Mouse (Mus musculus): ENCODE data around the gene Gm27179. TPM values are rescaled to one million over a fixed set of nuclear protein-coding genes. Genes with fewer than 3 reads are reported as not detected.
"Not testable (repeated sequence)": the region's sequence is repeated elsewhere in the genome, so short reads cannot be mapped to it uniquely, and the experiment has no call there.

Gene Gm27179
- polyA plus RNA-seq, 1 experiment from 2014 or later: not detected

DNA sequence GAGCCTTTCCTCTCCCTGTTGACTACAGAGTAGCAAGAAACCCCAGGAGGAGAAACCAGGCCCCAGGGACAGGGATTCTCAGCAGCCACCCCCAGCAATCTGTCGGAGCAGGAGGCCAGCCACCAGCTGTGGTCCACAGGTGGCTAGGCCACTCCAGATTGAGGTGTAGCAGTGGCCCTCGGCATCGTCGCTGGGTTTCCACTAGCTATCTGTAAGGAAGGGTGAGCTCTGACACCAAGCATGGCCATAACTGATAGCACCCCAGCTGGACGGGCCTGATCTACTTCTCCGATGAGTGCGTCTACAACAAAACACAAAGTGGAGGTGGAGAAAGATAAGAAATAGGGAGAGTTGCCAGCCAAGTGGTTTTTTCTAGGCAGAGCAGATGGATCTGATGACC is 24.2 kb upstream of the Gm27179 start:
- not testable (repeated sequence) for ATAC-seq (replicated peaks; ENCODE audit: low FRiP score)

DNA sequence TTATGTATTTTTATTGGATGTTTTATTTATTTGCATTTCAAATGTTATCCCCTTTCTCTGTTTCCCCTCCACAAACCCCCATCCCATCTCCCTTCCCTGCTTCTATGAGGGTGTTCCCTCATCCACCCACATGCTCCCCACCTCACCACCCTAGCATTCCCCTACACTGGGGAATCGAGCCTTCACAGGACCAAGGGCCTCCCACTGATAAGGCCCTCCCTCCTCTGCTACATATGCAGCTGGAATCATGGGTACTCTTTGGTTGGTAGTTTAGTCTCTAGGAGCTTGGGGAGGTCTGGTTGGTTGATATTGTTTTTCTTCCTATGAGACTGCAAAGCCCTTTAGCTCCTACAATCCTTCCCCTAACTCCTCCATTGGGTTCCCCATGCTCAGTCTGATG is 13.9 kb upstream of the Gm27179 start:
- not testable (repeated sequence) for H3K27me3 ChIP-seq (ENCODE audit: control insufficient read depth, insufficient read depth, low read length); H3K4me2 ChIP-seq (ENCODE audit: low read depth, low read length, severe bottlenecking); H3K4me1 ChIP-seq (replicated peaks; ENCODE audit: control insufficient read depth, insufficient read depth, low read length); H3K27ac ChIP-seq (ENCODE audit: low read depth, low read length); H3K4me3 ChIP-seq (ENCODE audit: low read depth, low read length); DNase-seq (ENCODE audit: low spot score); H3K9ac ChIP-seq (ENCODE audit: low read length); H3K9me3 ChIP-seq (ENCODE audit: control insufficient read depth, low read length); ATAC-seq (replicated peaks; ENCODE audit: low FRiP score); H3K36me3 ChIP-seq (ENCODE audit: control insufficient read depth, insufficient read depth, low read length)
- no CpG with 5 or more reads among the region's 1 CpGs for WGBS

More for the DNA sequence above, 24.2 kb upstream of the Gm27179 start:
- WGBS: no CpG with 5 or more reads among the region's 7 CpGs
- not testable (repeated sequence) for H3K4me2 ChIP-seq (ENCODE audit: low read depth, low read length, severe bottlenecking); H3K9me3 ChIP-seq (ENCODE audit: control insufficient read depth, low read length); H3K27ac ChIP-seq (ENCODE audit: low read depth, low read length); H3K27me3 ChIP-seq (ENCODE audit: control insufficient read depth, insufficient read depth, low read length); H3K9ac ChIP-seq (ENCODE audit: low read length); H3K4me3 ChIP-seq (ENCODE audit: low read depth, low read length); DNase-seq (ENCODE audit: low spot score); H3K4me1 ChIP-seq (replicated peaks; ENCODE audit: control insufficient read depth, insufficient read depth, low read length); H3K36me3 ChIP-seq (ENCODE audit: control insufficient read depth, insufficient read depth, low read length)

DNA sequence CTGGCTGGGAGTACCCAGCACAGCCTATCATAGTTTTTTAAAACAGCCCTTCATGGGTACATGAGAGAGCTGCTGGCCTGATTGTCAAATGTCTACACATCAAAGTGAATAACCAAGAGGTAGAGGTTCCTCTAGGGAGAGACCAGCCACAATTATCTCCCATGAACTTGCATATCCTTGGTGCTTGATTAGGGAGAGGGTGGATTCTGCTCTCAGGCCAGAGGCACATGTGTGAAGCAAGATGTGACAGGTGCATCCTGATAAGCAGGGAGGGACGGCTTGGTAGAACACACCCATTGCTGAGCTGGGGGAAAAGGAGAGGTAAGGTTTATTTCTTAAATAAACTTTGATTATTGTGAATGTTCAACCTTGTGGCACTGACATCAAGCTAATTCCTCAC is 10.7 kb upstream of the Gm27179 start:
- H3K9me3 ChIP-seq (ENCODE audit: control insufficient read depth, low read length); H3K36me3 ChIP-seq (ENCODE audit: control insufficient read depth, insufficient read depth, low read length); DNase-seq (ENCODE audit: low spot score); H3K4me1 ChIP-seq (replicated peaks; ENCODE audit: control insufficient read depth, insufficient read depth, low read length); H3K4me3 ChIP-seq (ENCODE audit: low read depth, low read length); ATAC-seq (replicated peaks; ENCODE audit: low FRiP score); H3K4me2 ChIP-seq (ENCODE audit: low read depth, low read length, severe bottlenecking); H3K27ac ChIP-seq (ENCODE audit: low read depth, low read length); H3K27me3 ChIP-seq (ENCODE audit: control insufficient read depth, insufficient read depth, low read length); H3K9ac ChIP-seq (ENCODE audit: low read length): not testable (repeated sequence)
- WGBS: no CpG with 5 or more reads among the region's 1 CpGs

DNA sequence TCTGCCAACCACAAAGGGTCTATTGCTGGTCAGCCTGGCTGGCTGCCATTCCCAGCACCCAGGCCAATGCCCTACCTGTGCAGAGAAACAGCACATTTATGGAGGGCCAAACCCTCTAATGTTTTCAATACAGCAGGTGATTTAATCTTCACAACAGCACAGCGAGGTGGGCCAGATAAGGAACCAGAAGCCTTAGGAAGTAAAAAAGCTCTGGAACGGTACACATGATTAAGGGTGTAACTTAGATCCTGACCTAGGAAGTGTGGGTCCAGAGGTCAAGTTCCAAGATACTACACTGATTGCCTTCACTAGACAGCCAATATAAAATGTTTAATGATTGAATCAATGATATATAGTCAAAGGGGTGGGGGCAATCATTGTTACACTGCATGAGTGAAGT is 8.5 kb upstream of the Gm27179 start:
- WGBS: no CpG with 5 or more reads among the region's 2 CpGs
- not testable (repeated sequence) for H3K9me3 ChIP-seq (ENCODE audit: control insufficient read depth, low read length); ATAC-seq (replicated peaks; ENCODE audit: low FRiP score); H3K4me1 ChIP-seq (replicated peaks; ENCODE audit: control insufficient read depth, insufficient read depth, low read length); DNase-seq (ENCODE audit: low spot score); H3K27ac ChIP-seq (ENCODE audit: low read depth, low read length); H3K36me3 ChIP-seq (ENCODE audit: control insufficient read depth, insufficient read depth, low read length); H3K27me3 ChIP-seq (ENCODE audit: control insufficient read depth, insufficient read depth, low read length); H3K9ac ChIP-seq (ENCODE audit: low read length); H3K4me3 ChIP-seq (ENCODE audit: low read depth, low read length); H3K4me2 ChIP-seq (ENCODE audit: low read depth, low read length, severe bottlenecking)

- WGBS: no CpG with 5 or more reads among the region's 1 CpGs
- not testable (repeated sequence) for H3K9me3 ChIP-seq (ENCODE audit: control insufficient read depth, low read length); H3K4me3 ChIP-seq (ENCODE audit: low read depth, low read length); ATAC-seq (replicated peaks; ENCODE audit: low FRiP score); H3K4me1 ChIP-seq (replicated peaks; ENCODE audit: control insufficient read depth, insufficient read depth, low read length); H3K27ac ChIP-seq (ENCODE audit: low read depth, low read length); DNase-seq (ENCODE audit: low spot score); H3K27me3 ChIP-seq (ENCODE audit: control insufficient read depth, insufficient read depth, low read length); H3K4me2 ChIP-seq (ENCODE audit: low read depth, low read length, severe bottlenecking); H3K9ac ChIP-seq (ENCODE audit: low read length); H3K36me3 ChIP-seq (ENCODE audit: control insufficient read depth, insufficient read depth, low read length)
Measured at GRCm38 (mm10) chr14:69507000-69507399, 5.3 kb downstream of the Gm27179 start.

DNA sequence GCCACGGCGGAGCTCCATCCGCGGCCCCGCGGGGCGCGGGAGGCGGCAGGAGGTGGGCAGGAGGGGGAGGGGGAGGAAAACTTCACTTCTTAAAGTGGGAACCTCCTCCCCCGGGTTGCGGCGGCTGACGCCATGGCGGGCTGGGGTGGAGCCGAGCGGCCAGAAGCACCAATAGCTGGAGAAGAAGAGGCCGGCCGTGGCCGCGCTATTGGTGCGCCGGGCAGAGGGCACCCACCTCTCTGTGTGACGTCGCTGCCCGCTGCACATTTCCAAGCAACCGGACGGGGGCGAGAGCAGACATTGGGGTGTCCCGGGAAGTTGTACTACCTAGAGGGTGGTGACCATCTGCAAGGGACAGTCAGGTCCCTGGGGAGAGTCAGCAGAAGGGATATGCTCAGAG is 9.2 kb downstream of the Gm27179 start, which contains the start of gene Gm16867:
TSS of gene Gm16867 (minus strand) at position 189 of the 400 bp plus-strand sequence.
- H3K9ac ChIP-seq (ENCODE audit: low read length); H3K9me3 ChIP-seq (ENCODE audit: control insufficient read depth, low read length); H3K36me3 ChIP-seq (ENCODE audit: control insufficient read depth, insufficient read depth, low read length); H3K27me3 ChIP-seq (ENCODE audit: control insufficient read depth, insufficient read depth, low read length); H3K27ac ChIP-seq (ENCODE audit: low read depth, low read length); H3K4me2 ChIP-seq (ENCODE audit: low read depth, low read length, severe bottlenecking); DNase-seq (ENCODE audit: low spot score); H3K4me1 ChIP-seq (replicated peaks; ENCODE audit: control insufficient read depth, insufficient read depth, low read length); H3K4me3 ChIP-seq (ENCODE audit: low read depth, low read length): not testable (repeated sequence)
- WGBS: no CpG with 5 or more reads among the region's 29 CpGs
- ATAC-seq (replicated peaks; ENCODE audit: low FRiP score): peak; percentile 97

DNA sequence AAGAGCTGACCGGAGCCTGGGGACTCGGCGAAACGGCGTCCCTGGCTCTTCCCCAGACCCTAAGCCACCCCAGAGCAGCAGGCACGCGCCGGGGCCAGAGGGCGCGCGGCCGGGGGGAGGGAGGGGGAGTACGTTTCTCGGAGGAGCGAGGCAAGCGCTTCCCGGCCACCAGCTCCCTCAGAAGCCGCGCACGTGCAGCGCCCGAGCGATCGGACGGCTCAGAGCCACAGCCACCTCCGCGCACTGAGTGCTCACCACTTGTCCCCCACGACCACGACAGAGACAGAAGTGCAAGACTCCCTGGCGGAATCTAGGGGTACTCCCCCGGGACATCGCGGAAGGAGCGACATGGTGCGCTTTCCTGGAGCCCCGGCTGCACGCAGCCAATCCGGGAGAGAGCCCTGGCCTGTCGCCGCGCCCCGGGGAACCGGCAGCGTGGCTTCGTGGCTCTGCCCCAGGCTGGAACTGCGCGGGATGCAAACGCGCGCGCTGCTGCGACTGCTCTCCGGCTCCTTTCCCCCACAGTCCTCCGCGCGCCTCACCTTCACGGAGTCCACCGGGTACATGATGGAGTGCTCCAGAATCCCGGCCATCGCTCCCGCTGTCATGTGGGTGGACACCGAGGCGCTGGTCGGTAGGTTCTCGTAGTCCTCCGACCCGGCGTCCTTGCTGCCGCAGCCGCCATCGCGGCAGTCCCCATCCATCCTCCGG is 9.8 kb downstream of the Gm27179 start:
- WGBS: no CpG with 5 or more reads among the region's 73 CpGs
- not testable (repeated sequence) for H3K4me2 ChIP-seq (ENCODE audit: low read depth, low read length, severe bottlenecking); H3K27me3 ChIP-seq (ENCODE audit: control insufficient read depth, insufficient read depth, low read length)

GRCm38 (mm10) chr14:69496259-69496658 is 16.1 kb downstream of the Gm27179 start:
- H3K4me2 ChIP-seq (ENCODE audit: low read depth, low read length, severe bottlenecking); H3K4me3 ChIP-seq (ENCODE audit: low read depth, low read length); H3K9ac ChIP-seq (ENCODE audit: low read length); DNase-seq (ENCODE audit: low spot score); H3K27ac ChIP-seq (ENCODE audit: low read depth, low read length); ATAC-seq (replicated peaks; ENCODE audit: low FRiP score); H3K4me1 ChIP-seq (replicated peaks; ENCODE audit: control insufficient read depth, insufficient read depth, low read length); H3K27me3 ChIP-seq (ENCODE audit: control insufficient read depth, insufficient read depth, low read length); H3K9me3 ChIP-seq (ENCODE audit: control insufficient read depth, low read length); H3K36me3 ChIP-seq (ENCODE audit: control insufficient read depth, insufficient read depth, low read length): not testable (repeated sequence)

More for the DNA sequence above, 9.8 kb downstream of the Gm27179 start:
- DNase-seq (ENCODE audit: low spot score); H3K4me1 ChIP-seq (replicated peaks; ENCODE audit: control insufficient read depth, insufficient read depth, low read length); H3K27ac ChIP-seq (ENCODE audit: low read depth, low read length); H3K4me3 ChIP-seq (ENCODE audit: low read depth, low read length); H3K36me3 ChIP-seq (ENCODE audit: control insufficient read depth, insufficient read depth, low read length); H3K9ac ChIP-seq (ENCODE audit: low read length); H3K9me3 ChIP-seq (ENCODE audit: control insufficient read depth, low read length): not testable (repeated sequence)
- peak; percentile 79 for ATAC-seq (replicated peaks; ENCODE audit: low FRiP score)

DNA sequence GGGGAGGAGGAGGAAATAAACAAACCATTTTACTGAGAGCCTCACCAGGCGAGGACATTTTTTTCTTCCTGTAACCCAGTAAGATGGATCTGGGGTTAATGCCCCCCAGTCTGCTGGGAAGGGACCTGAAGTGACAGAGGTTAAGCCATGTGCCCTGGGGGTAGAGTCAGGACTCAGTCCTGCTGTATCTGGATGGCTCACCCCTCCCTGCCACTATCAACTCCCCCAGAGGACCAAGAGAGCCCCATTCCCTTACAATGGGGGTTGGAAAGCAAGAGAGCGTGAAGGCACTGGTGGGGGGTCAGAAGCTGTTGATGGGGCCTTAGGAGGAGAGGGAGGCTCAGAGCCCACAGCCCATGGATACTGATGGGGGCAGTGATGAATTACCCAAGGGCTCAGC is 17.4 kb downstream of the Gm27179 start:
- H3K9ac ChIP-seq (ENCODE audit: low read length); H3K9me3 ChIP-seq (ENCODE audit: control insufficient read depth, low read length); DNase-seq (ENCODE audit: low spot score); H3K4me1 ChIP-seq (replicated peaks; ENCODE audit: control insufficient read depth, insufficient read depth, low read length); H3K4me3 ChIP-seq (ENCODE audit: low read depth, low read length); H3K36me3 ChIP-seq (ENCODE audit: control insufficient read depth, insufficient read depth, low read length); ATAC-seq (replicated peaks; ENCODE audit: low FRiP score); H3K4me2 ChIP-seq (ENCODE audit: low read depth, low read length, severe bottlenecking); H3K27ac ChIP-seq (ENCODE audit: low read depth, low read length); H3K27me3 ChIP-seq (ENCODE audit: control insufficient read depth, insufficient read depth, low read length): not testable (repeated sequence)
- no CpG with 5 or more reads among the region's 2 CpGs for WGBS
